Mouse (Mus musculus): Measurements from ENCODE around the gene A430078G23Rik.

A430078G23Rik gene

DNA sequence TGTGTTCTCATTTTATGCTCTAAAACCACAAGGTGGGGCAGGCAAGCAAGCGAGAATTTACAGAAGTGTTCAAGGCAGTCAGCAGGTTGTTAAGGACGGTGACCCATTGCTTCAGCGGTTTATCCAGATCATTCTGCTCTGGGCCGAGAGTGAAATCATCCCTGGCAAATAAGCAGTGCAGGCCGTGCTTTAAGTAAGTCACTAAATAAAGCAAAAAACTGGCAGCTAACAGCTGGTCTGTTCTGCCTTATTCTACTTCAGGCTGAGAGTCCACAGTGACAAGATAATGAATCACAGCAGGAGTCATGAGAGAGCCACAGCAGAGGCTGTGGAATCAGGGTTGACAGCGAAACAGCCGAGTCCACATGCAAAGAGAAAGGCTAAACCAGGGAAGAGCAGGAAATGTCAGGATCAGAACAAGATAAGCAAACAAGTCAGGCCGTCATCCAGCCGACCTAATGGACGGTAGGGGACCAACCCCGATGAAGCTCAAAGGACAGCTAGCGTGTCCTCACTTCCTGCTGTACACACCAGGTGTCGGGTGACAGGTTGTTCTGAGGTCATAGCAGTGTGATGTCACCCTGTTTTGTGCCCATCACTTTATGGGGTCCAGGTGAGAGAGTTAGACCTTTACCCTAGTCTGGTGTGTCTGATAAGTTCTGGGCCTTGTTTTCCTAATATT, 4.9 kb upstream of the A430078G23Rik start:
- in situ Hi-C loops (cut with MboI, MseI), result no loop called here

DNA sequence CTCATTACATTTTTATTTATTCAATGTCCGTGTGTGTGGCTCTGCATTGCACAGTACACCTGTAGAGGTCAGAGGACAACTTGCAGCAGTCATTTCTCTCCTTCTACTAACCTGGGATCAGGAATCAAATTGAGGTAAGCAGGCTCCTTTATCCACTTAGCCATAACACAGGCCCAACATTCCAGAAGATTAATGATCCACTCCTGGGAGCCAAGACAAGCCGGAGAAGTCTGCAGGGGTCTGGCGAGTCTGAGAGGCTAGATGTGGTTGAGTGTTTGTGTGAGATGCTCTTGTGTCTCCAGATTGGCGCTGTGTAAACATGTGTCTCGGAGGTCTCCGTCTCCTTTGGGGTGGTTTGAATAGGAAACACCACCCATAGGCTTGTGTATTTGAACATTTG, 2.5 kb upstream of the A430078G23Rik start:
- in situ Hi-C loops (cut with MboI, MseI), result no loop called here

DNA sequence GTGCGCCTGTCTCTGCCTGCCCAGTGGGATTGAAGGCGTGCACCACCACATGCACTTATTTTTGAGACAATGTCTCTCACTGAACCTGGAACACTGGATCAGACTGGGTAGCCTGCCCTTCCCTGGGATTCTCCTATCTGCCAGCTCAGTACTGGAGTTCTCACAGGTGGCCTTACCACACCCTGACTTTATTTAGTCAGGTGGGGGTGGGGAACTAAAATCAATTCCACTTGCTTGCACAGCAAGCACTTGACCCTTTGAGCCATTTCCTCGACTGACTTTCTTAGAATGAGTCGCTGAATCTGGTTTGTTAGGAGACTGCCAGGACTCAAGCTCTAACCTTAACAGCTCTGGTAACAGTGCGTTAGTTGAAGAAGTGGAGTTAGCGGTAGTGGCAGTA, 500 bp upstream of the A430078G23Rik start:
- in situ Hi-C loops (cut with MboI, MseI), result no loop called here

DNA sequence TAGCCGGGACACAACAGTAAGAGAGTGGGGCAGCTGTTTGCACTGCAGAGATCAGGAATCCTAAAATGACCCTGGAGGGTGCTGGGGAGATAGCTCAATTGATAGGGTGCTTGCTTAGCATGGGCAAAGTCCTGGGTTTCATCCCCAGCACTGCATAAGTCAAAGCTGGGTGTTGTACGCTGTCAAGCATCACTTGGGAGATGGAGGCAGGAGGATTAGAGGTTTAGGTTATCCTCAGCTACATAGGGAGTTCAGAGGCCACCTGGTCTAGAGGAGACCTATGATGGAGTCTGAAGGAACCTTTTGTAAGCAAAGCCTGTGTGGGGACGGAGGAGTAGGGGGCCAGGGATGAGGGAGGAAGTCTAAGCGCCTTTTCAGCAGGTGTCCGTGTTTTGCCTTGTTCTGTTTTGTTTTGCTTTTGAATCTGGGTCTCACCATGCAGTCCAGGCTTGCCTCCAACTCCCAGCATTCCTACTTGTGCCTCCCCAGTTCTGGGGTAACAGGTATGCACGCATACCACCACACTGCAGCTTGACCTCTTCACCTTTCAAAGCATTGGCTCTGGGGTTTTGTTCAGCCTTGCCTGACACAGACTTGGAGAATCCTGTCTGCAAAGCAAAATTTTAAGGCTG, 712 bp downstream of the A430078G23Rik start:
- in situ Hi-C loops (cut with MboI, MseI), result no loop called here

DNA sequence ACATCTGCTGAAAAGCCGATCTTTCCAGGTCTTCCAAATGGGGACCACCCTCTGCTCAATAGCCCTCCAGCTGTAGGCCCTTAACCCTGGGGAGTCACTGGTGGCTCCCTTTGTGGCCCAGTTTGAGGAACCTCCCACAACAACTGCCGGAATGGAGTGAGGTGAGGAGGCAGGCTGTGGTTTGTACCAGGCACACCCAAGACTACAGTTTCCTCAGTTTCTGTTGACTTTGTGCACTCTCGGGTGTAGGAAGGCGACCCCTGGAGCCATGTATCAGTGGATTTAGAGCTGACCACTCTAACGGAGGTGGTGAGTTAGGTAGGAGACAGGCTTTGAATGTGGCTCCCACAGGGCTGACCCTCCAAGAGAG, 1.2 kb downstream of the A430078G23Rik start:
- in situ Hi-C loops (cut with MboI, MseI), result no loop called here

DNA sequence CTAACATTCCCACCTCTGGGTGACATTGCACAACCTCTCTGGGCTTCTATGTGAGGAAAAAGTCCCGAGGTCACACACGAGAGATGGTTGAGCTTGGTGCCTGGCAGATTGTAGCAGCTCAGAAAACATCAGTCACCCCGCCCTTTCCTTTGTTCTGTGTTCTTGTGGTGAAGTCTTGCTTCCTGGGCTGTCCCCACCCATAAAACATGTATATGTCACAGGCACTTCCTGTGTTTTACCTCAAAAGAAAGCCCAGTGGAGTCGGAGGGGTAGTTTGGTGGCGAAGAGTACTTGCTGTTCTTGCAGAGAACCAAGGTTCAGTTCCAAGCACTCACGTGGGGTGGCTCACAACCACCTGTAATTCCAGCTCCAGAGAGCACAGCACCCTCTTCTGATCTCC, 2.4 kb downstream of the A430078G23Rik start:
- in situ Hi-C loops (cut with MboI, MseI), result loop anchor here (5.0 kb wide), 2 partner anchors 97 to 897 kb away; partner anchors contain the start of gene Snapc2

DNA sequence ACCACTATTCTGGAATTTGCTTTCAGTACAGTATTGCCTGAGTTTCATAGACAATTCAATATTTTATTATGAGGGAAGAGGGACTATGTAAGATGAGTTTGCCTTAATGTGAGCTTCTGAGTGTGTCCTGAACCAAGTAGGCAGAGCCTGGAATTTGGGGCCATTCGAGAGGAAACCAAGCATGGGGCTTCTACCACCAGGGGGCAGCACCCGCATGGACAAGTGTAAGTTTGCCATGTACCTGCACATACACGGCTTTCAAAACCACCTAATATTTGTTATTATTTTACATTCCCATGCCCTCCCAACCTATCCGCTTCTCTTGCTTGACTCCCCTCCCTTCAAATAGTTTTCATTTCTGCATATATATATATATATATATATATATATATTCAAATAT, 4.8 kb downstream of the A430078G23Rik start:
- in situ Hi-C loops (cut with MboI, MseI), result loop anchor here (5.0 kb wide), 2 partner anchors 94 to 894 kb away; partner anchors contain the start of gene Snapc2

DNA sequence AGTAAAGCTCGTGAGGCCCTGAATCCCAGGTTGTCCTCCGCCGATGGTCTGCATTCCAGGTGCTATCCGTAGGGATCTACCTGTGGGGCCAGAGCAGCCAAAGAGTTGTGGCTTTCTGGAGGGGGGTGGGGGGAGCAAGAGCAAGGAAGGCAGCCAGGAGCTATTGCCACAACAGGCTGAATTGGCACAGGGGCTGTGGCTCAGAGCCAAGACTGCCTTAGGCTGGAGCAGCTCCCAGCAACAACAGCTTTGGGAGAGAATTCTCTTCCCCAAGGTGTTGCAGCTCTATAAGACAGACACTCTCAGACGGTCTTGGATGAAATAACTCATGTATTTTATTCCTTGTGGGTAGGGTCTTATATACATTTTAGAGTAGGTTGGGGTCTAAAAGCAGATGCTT, 13.9 kb downstream of the A430078G23Rik start:
- in situ Hi-C loops (cut with MboI, MseI), result no loop called here

DNA sequence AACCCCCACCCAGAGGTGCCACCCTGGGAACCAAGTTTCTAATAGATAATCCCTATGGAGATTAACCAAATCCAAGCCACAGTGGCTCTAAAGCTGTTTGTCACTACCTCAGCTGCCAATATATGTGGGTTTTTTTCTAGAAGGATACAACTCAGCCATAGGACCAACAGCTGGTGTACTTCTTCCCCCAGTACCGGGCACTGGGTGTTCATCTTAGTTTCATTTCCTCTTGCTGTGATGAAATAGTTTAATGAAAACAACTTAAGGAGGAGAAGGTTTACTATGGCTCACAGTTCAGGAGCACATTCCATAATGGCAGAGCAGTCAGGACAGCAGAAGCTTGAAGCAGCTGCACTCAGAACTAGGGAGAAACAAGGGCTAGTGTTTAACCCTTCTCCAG, 14.9 kb downstream of the A430078G23Rik start:
- in situ Hi-C loops (cut with MboI, MseI), result no loop called here

DNA sequence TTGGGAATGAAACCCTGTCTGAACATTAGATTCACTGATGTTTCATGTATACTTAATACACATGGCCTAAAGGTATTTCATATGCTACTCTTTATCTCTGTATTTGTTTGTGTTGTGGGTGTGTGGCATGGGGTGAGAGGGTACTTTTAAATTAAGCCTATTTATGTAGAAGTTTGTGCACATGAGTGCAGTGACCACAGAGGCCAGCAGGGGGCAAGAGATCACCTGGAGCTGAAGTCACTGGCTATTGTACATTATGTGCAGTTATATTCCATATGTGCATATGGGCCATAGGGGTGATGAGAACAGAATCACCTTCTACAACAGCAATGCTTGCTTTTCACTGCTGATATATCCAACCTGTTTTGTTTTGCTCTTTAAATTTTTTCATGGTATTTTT, 22.5 kb downstream of the A430078G23Rik start:
- in situ Hi-C loops (cut with MboI, MseI), result no loop called here

DNA sequence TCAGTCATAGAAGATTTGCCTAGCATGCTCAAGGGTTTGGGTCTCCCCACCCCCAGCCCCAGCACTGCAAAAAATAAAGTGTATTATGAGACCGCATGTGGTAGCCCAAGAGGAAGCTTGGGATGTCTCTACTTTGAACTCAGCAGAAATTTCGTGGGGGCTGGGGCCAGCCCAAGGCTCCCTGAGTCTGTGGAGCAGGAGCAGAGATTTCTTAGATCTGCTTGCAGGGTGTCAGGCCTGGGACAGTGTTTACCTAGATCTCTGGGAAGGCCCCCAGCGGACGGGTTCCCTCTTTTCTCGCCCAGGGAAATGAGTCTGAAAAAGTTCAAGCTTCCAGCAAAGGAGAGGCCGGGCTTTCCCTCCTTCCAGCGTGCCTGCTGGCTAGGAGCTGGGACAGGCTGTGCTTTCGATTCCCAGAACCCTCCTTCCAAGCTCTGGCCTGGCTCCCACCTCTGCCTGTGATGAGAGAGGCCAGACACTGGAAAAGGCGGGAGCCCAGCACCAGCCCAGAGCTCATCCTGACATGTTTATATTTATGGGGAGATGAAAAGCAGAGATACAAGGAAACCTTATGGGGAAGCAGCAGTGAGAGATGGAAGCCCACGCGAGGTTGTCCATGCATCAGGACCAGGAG, 23.5 kb downstream of the A430078G23Rik start:
- in situ Hi-C loops (cut with MboI, MseI), result no loop called here

DNA sequence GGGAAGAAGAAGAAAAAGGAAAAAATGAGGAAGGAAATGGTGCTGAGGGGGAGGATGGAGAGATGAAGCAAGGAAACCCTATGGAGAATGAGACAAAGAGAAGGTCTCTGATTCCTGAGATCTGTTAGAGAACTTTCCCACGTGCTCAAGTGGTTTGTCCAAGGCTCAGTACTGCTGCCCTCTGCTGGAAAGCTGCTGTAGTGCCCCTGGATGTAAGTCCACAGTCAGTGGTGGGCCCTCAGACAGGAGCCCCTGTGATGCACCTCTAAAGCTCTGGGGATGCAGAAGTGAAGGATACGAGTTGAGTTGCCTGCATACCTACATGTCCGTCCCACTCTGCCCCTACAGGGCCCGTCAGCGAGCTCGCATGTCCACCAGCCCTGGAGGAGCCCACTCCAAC, 34.1 kb downstream of the A430078G23Rik start:
- in situ Hi-C loops (cut with MboI, MseI), result no loop called here

DNA sequence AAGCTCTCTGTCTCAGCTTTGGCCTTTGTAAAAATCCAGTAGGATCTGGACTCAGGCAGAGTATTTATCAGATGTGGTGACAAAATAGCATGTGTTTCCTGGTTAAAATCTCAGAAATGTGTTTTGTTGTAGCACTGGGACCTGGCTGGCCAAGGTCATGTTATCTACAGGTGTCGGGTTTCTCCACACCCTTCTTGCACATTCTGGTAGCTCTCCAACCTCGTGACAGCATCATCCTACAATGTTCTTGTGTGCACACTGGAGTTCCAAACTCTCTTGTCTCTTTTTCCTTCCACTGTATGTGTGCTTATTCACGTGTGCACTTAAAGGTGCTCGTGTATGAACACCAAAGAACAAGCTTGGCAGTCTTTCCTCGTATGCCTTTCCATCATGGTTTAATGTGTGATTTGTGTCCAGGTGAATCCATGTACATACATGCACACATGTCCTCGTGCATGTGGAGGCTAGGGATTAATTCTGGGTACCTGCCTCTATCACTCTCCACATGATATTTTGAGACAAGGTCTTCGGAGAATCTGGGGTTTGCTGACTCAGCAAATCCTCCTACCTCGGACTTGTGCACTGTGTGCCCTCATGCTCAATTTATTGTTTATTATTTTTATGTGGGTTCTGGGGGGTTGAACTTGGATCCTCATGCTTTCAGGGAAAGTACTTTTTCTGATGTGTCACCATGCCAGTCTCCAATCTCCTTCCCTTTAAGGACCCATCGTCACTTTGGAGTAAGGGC, 35.5 kb downstream of the A430078G23Rik start:
- in situ Hi-C loops (cut with MboI, MseI), result no loop called here

DNA sequence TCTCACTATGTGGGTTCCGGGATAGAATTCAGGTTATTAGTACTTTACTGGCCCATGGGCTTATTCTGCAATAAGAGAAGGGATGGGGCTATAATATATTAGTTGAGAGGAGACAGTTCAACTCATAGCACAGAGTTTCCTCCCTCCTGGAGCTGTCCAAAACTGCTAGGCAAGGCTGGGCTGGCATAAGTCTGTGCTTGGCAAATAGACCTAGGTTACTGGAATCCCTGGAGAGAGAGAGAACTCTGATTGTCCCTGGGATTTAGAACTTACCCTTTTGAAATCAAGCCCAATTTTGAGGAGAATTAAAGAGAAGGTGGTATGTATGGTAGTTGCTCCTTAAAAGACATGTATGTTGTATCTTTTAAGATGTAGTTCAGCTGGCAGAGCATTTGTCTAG, 36.3 kb downstream of the A430078G23Rik start:
- in situ Hi-C loops (cut with MboI, MseI), result no loop called here

DNA sequence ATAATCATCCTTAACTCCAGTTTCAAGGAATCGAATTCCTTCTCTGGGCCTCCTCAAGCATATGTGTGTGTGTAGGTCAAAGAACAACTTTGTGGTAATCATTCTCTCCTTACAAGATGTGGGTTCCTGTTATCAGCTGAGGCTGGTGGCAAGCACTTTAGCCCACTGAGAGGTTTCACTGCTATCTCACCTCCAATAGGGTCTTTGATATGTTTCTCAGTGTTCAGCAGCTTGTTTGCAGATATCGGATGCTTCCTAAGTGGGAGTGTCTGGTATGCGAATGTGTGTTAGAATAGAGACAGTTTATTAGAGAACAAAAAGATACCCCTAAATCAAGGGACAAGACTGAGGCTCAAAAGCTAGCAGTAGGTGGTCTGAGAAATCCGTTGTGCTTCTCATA, 39.1 kb downstream of the A430078G23Rik start:
- in situ Hi-C loops (cut with MboI, MseI), result no loop called here

DNA sequence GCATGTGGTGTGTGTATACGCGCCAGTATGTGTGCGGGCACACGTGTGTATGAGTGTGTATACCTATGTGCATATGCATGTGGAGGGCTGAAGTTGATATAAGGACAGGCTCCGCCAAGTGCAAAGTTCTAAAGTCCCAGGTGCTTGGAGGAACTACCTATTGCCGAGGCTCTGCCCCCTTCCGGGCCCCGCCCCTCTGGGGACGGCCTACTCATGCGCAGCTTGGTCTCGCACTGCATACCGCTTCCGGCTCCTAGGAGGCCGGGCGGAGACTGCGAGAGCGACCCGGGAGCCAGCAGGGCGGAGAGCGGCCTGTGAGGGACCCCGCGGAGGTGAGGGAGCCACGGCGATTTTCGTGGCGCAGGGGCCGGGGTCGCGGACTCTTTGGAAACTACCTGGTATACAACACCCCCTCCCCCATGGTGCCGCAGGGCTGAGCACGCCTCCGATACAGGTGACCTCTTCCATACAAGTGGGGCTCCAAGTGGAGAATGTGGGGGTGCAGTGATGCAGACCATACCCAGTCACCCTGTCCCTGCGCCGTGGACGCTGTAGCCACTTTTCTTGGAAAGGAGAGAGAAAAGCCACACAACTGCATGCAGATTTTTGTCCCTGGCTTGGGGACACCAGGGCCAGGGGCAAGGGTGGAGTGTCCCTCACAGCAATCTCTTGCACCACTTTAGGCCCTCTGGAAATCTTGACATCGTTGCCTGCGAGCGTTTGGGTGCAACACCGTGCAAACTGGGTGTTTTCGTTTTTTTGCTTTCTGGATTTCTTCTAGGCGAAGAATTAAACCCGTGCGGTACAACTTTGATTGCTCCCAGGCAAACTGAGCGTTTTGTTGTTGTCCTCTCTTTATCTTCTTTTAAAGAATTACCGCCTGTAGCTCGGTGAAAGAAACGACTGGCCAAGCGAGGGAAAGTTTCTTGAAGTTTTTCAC, 39.8 kb downstream of the A430078G23Rik start, which contains the start of gene Arhgef18:
Gene Arhgef18, plus strand, starts transcription at position 236 of the 940 bp plus-strand sequence.
- in situ Hi-C loops (cut with MboI, MseI), result no loop called here

DNA sequence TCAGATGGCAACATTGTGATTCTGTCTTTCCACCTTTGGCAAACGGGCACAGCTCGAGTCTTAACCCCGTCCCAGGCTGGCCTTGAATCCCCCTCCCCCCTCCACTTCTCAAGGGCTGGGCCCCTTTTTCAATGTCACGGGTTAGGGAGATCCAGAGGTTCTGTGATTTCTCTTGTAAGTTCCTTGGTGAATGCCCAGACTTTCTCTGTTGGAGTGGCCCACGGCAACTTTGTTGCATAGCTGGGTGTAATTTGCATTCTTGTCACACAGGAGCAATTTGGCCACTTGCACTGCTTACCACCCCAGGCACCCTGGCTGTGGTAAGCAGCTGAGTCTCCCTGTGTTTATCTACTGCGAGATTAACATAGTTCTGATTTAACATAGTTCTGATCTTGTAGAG, 41.4 kb downstream of the A430078G23Rik start:
- in situ Hi-C loops (cut with MboI, MseI), result no loop called here

DNA sequence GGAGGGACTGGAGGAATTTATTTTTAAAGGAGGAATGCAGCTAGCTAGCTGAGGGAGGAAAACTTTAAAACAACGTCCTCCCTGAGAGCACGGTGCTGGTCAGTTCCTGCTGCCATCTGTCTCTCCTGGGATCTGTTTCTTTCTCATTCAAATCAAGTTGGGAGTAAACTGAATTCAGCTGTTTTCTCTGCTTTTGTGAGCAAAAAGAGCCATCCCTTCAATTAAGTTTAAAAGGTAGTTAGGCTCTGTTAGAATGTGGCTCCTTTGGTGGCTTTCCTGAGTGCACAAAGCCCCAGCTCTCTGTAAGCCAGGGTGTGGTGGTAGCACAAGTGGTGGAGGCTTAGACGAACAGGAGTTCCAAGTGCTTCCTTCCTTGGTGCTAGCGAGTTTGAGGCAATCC, 42.0 kb downstream of the A430078G23Rik start:
- in situ Hi-C loops (cut with MboI, MseI), result no loop called here

DNA sequence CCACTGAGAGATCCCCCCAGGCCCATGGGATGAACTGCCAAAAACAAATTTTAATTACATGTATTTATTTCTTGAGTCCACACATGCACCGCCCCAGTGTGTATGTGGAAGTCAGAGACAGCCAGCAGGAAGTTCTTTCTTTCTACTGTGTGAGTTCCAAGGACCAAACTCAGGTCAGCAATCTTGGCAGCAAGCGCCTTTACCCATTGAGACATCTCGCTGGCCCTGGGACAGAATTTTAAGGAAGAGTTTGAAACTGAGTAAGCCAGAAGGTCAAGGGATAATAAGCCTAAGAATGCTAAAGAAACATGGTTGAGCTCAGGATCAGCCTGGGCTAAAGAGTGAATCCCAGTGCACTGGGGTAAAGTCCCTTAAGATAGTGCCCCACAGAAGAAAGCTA, 44.4 kb downstream of the A430078G23Rik start:
- in situ Hi-C loops (cut with MboI, MseI), result no loop called here

DNA sequence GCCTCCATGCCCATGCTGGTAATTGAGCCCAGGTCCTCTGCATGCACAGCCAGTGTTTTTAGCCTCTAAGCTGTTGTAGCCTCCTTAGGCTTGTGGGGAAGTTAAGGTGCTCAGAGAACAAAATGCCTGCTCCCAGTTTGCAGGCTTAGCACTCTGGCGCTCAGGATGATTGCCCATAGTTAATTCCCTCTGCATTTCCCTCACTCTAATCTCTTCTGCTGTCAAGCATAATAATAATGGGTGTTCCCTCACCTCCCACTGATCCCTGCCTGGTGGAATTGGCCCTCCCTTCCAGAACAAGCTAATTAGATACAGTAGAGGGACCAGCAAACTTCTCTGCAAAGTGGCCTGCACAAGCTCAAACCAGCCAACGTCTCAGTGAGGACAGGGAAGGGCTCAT, 47.3 kb downstream of the A430078G23Rik start:
- in situ Hi-C loops (cut with MboI, MseI), result no loop called here

DNA sequence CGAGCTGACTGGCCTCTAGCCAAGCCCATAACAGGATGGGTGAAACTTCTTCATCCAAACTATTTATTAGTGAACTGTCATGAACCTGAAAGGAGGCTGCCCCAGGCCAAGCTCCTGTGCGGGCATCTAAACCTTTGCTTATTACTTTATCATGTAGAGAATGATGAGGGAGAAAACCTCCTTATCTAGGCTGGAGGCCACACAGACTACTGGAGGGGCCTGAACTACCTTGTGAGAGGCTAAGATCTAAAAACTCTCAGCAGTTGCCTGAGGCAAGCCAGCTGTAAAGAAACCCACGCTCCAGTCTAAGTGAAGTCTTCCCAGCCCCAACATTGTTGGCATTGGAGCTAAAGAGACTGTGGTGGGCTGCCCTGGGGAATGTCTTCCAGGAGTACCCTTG, 54.2 kb downstream of the A430078G23Rik start:
- in situ Hi-C loops (cut with MboI, MseI), result no loop called here
